Mouse (Mus musculus) brain, embryonic 14.5 days (tissue): Measurements from ENCODE around the gene Gng12.

ENCODE experiments used
- CTCF ChIP-seq: fragments of 200-500 bp; IDR thresholded peaks from 2 replicates; pipeline ENCODE4 v1.5.1; 2012; ENCODE audit warnings: inconsistent platforms, mild to moderate bottlenecking, moderate library complexity, borderline replicate concordance; ENCODE audit not compliant: insufficient read depth, insufficient read length; ENCODE audit errors: extremely low read depth
- POLR2A ChIP-seq: fragments of 200-500 bp; IDR thresholded peaks from 2 replicates; pipeline ENCODE4 v1.6.1; 2012; ENCODE audit warnings: mild to moderate bottlenecking, inconsistent platforms, borderline replicate concordance; ENCODE audit not compliant: poor library complexity, insufficient read depth, insufficient read length, severe bottlenecking; ENCODE audit errors: extremely low read depth

DNA sequence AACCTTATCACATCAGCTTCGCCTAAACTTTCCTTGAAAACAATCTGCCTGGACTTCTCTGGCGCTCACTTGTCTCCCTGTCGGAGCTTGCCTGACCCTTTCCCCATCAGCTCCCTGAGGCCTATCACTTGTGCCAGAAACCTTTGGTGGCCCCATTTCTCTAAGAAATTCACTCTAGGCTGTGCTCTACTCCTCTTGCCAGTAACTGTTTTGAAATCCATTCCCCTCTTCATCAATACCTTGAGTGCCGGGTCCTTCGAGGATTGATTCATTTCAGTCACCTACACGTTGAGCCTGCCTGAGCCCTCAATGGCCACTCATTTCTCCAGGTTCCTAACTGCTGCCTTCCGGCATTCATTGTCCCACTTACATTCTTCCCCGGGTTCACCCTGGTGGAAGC lies 96.6 kb downstream of the Gng12 start:
- TF ChIP-seq CTCF (no peak), POLR2A (no peak)
